Mouse (Mus musculus): ENCODE results near the gene Inf2.

- TF ChIP-seq GATA1 (IDR thresholded peaks at IDR 0.05; ENCODE audit: borderline replicate concordance, low read length) (peak; percentile 53; the same call in 1 of the 3 replicates), FLI1 (IDR thresholded peaks at IDR 0.05; ENCODE audit: low read length) (no peak)
Observed at GRCm38 (mm10) chr12:112588426-112589256, at the start of gene Inf2.

Measured in megakaryocyte, embryonic 14.5 days (primary cell).